Mouse (Mus musculus) bone marrow macrophage, adult 2 months (primary cell): ENCODE results near the gene Prss36.

ENCODE experiments used
- CTCF ChIP-seq: IDR thresholded peaks from 2 replicates; pipeline ENCODE4 v1.5.1; 2012; ENCODE audit warnings: low read depth, mild to moderate bottlenecking, low read length, moderate library complexity
- POLR2A ChIP-seq: IDR thresholded peaks from 2 replicates; pipeline ENCODE4 v1.6.1; 2012; ENCODE audit warnings: mild to moderate bottlenecking, low read depth, low read length, borderline replicate concordance

DNA sequence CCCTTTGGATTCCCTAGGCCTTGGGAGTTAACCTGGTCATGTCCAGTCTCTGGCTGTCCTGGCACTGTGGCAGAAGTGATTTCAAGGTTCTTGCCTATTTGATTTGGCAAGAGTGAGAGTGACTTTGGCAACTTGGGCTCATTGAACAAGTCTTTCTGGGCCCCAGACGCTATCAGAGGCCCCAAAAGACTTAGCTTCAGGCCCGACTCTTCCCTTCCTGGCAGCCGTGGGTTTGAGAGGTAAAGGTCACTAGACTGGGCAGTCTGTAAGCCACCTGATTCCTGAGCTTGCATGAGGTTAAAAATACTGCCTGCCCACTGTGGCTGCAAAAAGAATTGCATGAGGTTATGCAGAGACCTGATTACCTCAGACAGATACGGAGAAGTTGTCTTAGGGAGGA lies 37.9 kb downstream of the Prss36 start:
- no peak for TF ChIP-seq POLR2A
- no peak for TF ChIP-seq CTCF
